Mouse (Mus musculus) heart, embryonic 11.5 days (tissue): ENCODE measurements around the gene Plet1. TPM values are rescaled to one million over a fixed set of nuclear protein-coding genes. Genes with fewer than 3 reads are reported as not detected.

Experiments
- ATAC-seq: fragments of 200-750 bp; cut with Nextera tagmentation; replicated peaks from 2 replicates; pipeline ENCODE4 v1.8.0; 2017; ENCODE audit warnings: moderate library complexity; ENCODE audit not compliant: insufficient number of reproducible peaks, low FRiP score, low TSS enrichment
- H3K27ac ChIP-seq: fragments of 300-500 bp; sonication (generic); 2 replicates; pipeline ENCODE4 v1.5.1; 2014; ENCODE audit warnings: mild to moderate bottlenecking, low read depth, low read length
- H3K27me3 ChIP-seq: fragments of 300-500 bp; sonication (generic); 2 replicates; pipeline ENCODE4 v1.6.1; 2014; ENCODE audit warnings: mild to moderate bottlenecking, low read length, mixed read lengths; ENCODE audit not compliant: control insufficient read depth, insufficient read depth
- H3K36me3 ChIP-seq: fragments of 300-500 bp; sonication (generic); 2 replicates; pipeline ENCODE4 v1.6.1; 2014; ENCODE audit warnings: mild to moderate bottlenecking, low read length, moderate library complexity, mixed read lengths; ENCODE audit not compliant: control insufficient read depth, insufficient read depth
- H3K4me1 ChIP-seq: fragments of 300-500 bp; sonication (generic); 2 replicates; pipeline ENCODE4 v1.6.1; 2014; ENCODE audit warnings: low read length; ENCODE audit not compliant: control insufficient read depth, insufficient read depth
- H3K4me2 ChIP-seq: fragments of 300-500 bp; sonication (generic); 2 replicates; pipeline ENCODE4 v1.6.1; 2014; ENCODE audit warnings: mild to moderate bottlenecking, moderate library complexity
- H3K4me3 ChIP-seq: fragments of 300-500 bp; sonication (generic); 2 replicates; pipeline ENCODE4 v1.5.1; 2014; ENCODE audit warnings: low read depth, low read length
- H3K9ac ChIP-seq: fragments of 300-500 bp; sonication (generic); 2 replicates; pipeline ENCODE4 v1.6.1; 2014; ENCODE audit warnings: mild to moderate bottlenecking, low read depth, low read length, moderate library complexity
- H3K9me3 ChIP-seq: fragments of 300-500 bp; sonication (generic); replicated peaks from 2 replicates; pipeline ENCODE4 v1.6.1; 2016; ENCODE audit warnings: low read length; ENCODE audit not compliant: control insufficient read depth
- WGBS: fragments of 180-500 bp; shearing (Covaris S2); extraction: QIAGEN DNeasy Blood & Tissue Kit; methylation state at CpG from one replicate; pipeline ENCODE4 v1.1.7; 2014; ENCODE audit not compliant: insufficient replicate concordance; 5-methylcytosine and 5-hydroxymethylcytosine counted together
- polyA plus RNA-seq: library from polyadenylated mRNA; unstranded; fragments of >200 nt; fragmentation: Nextera tagmentation; extraction: Ambion mirVana; gene quantifications from 2 replicates; pipeline ENCODE4 v1.2.1, GENCODE M21; 2014

Plet1 gene
- polyA plus RNA-seq, 1 experiment from 2014 or later: 0.23 TPM

- WGBS: 76% methylated on average over 11 of the region's 11 CpGs
- Histone ChIP-seq H3K4me2 (no peak overlapping the region), H3K4me1 (no peaks in the 10 kb centered on the region), H3K9me3 (no peaks in the 10 kb centered on the region; the same call in 1 of the 2 replicates), H3K27me3 (no peaks in the 10 kb centered on the region), H3K27ac (no peak overlapping the region), H3K36me3 (no peaks in the 10 kb centered on the region), H3K9ac (no peak overlapping the region), H3K4me3 (no peak overlapping the region)
- ATAC-seq: no peak
These were observed 39.0 kb downstream of the Plet1 start for GRCm38 (mm10) chr9:50533328-50533727.

- H3K4me2 ChIP-seq: no peak overlapping the region
- no peak overlapping the region for H3K4me3 ChIP-seq
- no peak overlapping the region for H3K9ac ChIP-seq
- ATAC-seq: no peak
- no peaks in the 10 kb centered on the region for H3K36me3 ChIP-seq
- 71% methylated on average over 3 of the region's 3 CpGs for WGBS
- no peaks in the 10 kb centered on the region for H3K4me1 ChIP-seq
- no peaks in the 10 kb centered on the region for H3K27me3 ChIP-seq
- H3K9me3 ChIP-seq: no peaks in the 10 kb centered on the region; the same call in 1 of the 2 replicates
- no peak overlapping the region for H3K27ac ChIP-seq
These were observed 39.5 kb downstream of the Plet1 start for GRCm38 (mm10) chr9:50533791-50534190.

GRCm38 (mm10) chr9:50535930-50536329, 41.6 kb downstream of the Plet1 start:
- no peak for ATAC-seq
- no peaks in the 10 kb centered on the region for H3K27me3 ChIP-seq
- H3K9ac ChIP-seq: no peak overlapping the region
- no peaks in the 10 kb centered on the region; the same call in 1 of the 2 replicates for H3K9me3 ChIP-seq
- H3K27ac ChIP-seq: no peak overlapping the region
- H3K36me3 ChIP-seq: no peaks in the 10 kb centered on the region
- WGBS: 75% methylated on average over 5 of the region's 5 CpGs
- no peak overlapping the region for H3K4me3 ChIP-seq
- no peak overlapping the region for H3K4me2 ChIP-seq
- H3K4me1 ChIP-seq: no peaks in the 10 kb centered on the region

- no peak overlapping the region for H3K27ac ChIP-seq
- ATAC-seq: no peak
- 67% methylated on average over 7 of the region's 7 CpGs for WGBS
- no peak overlapping the region for H3K9ac ChIP-seq
- H3K4me1 ChIP-seq: no peaks in the 10 kb centered on the region
- H3K27me3 ChIP-seq: no peaks in the 10 kb centered on the region
- no peak overlapping the region for H3K4me3 ChIP-seq
- H3K4me2 ChIP-seq: no peak overlapping the region
- no peaks in the 10 kb centered on the region for H3K36me3 ChIP-seq
- H3K9me3 ChIP-seq: no peaks in the 10 kb centered on the region; the same call in 1 of the 2 replicates
These were observed 42.3 kb downstream of the Plet1 start for GRCm38 (mm10) chr9:50536603-50537135.

- no peaks in the 10 kb centered on the region for H3K4me1 ChIP-seq
- H3K36me3 ChIP-seq: no peaks in the 10 kb centered on the region
- no peak overlapping the region for H3K4me3 ChIP-seq
- ATAC-seq: no peak
- no peak overlapping the region for H3K4me2 ChIP-seq
- H3K9me3 ChIP-seq: no peaks in the 10 kb centered on the region; the same call in 1 of the 2 replicates
- no peak overlapping the region for H3K27ac ChIP-seq
- 67% methylated on average over 4 of the region's 4 CpGs for WGBS
- H3K9ac ChIP-seq: no peak overlapping the region
- H3K27me3 ChIP-seq: no peaks in the 10 kb centered on the region
These were observed 43.0 kb downstream of the Plet1 start for GRCm38 (mm10) chr9:50537295-50537694.

- no peak for ATAC-seq
- H3K4me2 ChIP-seq: no peak overlapping the region
- 65% methylated on average over 7 of the region's 7 CpGs for WGBS
- H3K9ac ChIP-seq: no peak overlapping the region
- no peaks in the 10 kb centered on the region for H3K27me3 ChIP-seq
- H3K4me3 ChIP-seq: no peak overlapping the region
- no peak overlapping the region for H3K27ac ChIP-seq
- H3K36me3 ChIP-seq: no peaks in the 10 kb centered on the region
- no peaks in the 10 kb centered on the region for H3K4me1 ChIP-seq
- H3K9me3 ChIP-seq: no peaks in the 10 kb centered on the region
These were observed 45.8 kb downstream of the Plet1 start for GRCm38 (mm10) chr9:50540170-50540569.

- Histone ChIP-seq H3K9me3 (no peaks in the 10 kb centered on the region), H3K27ac (no peak overlapping the region), H3K9ac (no peak overlapping the region), H3K4me3 (no peak overlapping the region), H3K36me3 (no peaks in the 10 kb centered on the region), H3K4me2 (no peak overlapping the region), H3K4me1 (no peaks in the 10 kb centered on the region), H3K27me3 (no peaks in the 10 kb centered on the region)
- 71% methylated on average over 9 of the region's 9 CpGs for WGBS
- ATAC-seq: no peak
These were observed 48.1 kb downstream of the Plet1 start for GRCm38 (mm10) chr9:50542401-50542800.

GRCm38 (mm10) chr9:50547859-50548478, 53.6 kb downstream of the Plet1 start:
- WGBS: 25% methylated on average over 5 of the region's 5 CpGs
- Histone ChIP-seq H3K4me1 (peaks cover 3% of the 10 kb centered on the region; the same call in 1 of the 2 replicates), H3K4me3 (no peak overlapping the region), H3K9me3 (no peaks in the 10 kb centered on the region), H3K27ac (no peak overlapping the region), H3K4me2 (no peak overlapping the region), H3K9ac (no peak overlapping the region), H3K36me3 (no peaks in the 10 kb centered on the region), H3K27me3 (no peaks in the 10 kb centered on the region)
- ATAC-seq: no peak

- no peak overlapping the region for H3K9ac ChIP-seq
- no peak overlapping the region for H3K4me2 ChIP-seq
- 82% methylated on average over 4 of the region's 4 CpGs for WGBS
- H3K27me3 ChIP-seq: no peaks in the 10 kb centered on the region
- no peak overlapping the region for H3K4me3 ChIP-seq
- no peak overlapping the region for H3K27ac ChIP-seq
- no peaks in the 10 kb centered on the region for H3K9me3 ChIP-seq
- no peak for ATAC-seq
- no peaks in the 10 kb centered on the region for H3K36me3 ChIP-seq
- peaks cover 3% of the 10 kb centered on the region; the same call in 1 of the 2 replicates for H3K4me1 ChIP-seq
These were observed 54.6 kb downstream of the Plet1 start for GRCm38 (mm10) chr9:50548936-50549335.
